Mouse (Mus musculus): ENCODE results near the gene Ftsj3.

DNA sequence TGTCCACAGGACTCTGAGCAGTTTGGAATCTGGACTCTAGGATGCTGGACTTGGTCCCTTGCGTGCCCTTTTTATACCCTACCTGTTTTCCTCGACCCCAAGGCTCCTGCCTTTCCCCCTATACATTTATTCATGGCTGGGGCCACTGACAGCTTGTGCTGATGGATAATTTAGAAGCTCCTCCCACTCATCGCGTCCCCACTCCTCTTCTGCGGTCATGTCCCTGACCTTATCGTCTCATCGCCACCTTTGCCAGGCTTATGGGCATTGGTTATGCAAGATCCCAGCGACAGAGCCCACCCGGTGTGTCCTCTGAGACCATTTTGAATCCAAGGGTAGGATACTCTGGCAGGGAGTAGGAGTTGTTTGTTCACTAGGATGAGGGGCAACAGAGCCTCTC lies 45.9 kb upstream of the Ftsj3 start, which contains the start of gene Gh:
- TF ChIP-seq CTCF (IDR thresholded peaks at IDR 0.05; ENCODE audit: extremely low read depth, insufficient read depth, insufficient read length, insufficient replicate concordance) = no peak
- TF ChIP-seq POLR2A (IDR thresholded peaks at IDR 0.05; ENCODE audit: low read depth, low read length) = no peak
